Mouse (Mus musculus) erythroid progenitor cell, adult 5-6 weeks (primary cell): ENCODE data around the gene Higd1a. TPM values are rescaled to one million over a fixed set of nuclear protein-coding genes. Genes with fewer than 3 reads are reported as not detected.

Experiments
- ATAC-seq: replicated peaks from 2 replicates; pipeline ENCODE4 v1.8.0; 2016; ENCODE audit warnings: moderate number of reproducible peaks, mild to moderate bottlenecking, moderate TSS enrichment, inconsistent platforms; ENCODE audit not compliant: poor library complexity, low FRiP score, severe bottlenecking
- total RNA-seq, 2 experiments: library from RNA; stranded (forward) in 1 of 2; stranded (reverse) in 1 of 2; fragments of 150-400 nt in 1 of 2; fragments of 186-747, 209-891 nt in 1 of 2; gene quantifications; 2 replicates each; pipeline versions ENCODE4 v1.2.3 to v1.2.4; 2015 to 2017; ENCODE audit warnings: low replicate concordance in 2 of 2

Gene Higd1a
- total RNA-seq, 2 experiments from 2014 or later = 19.4 to 24.3 TPM

GRCm38 (mm10) chr9:121882015-121882457 is 23.9 kb upstream of the Higd1a start:
- no peak for ATAC-seq

GRCm38 (mm10) chr9:121881301-121881700 is 23.1 kb upstream of the Higd1a start:
- no peak for ATAC-seq

- ATAC-seq = no peak
Measured at GRCm38 (mm10) chr9:121880840-121881239, 22.7 kb upstream of the Higd1a start.

- ATAC-seq = peak; percentile 71
Measured at GRCm38 (mm10) chr9:121877052-121877740, 19.0 kb upstream of the Higd1a start.

GRCm38 (mm10) chr9:121873578-121873977 is 15.4 kb upstream of the Higd1a start:
- no peak for ATAC-seq

GRCm38 (mm10) chr9:121872062-121872683 is 14.0 kb upstream of the Higd1a start:
- no peak for ATAC-seq

- no peak for ATAC-seq
Measured at GRCm38 (mm10) chr9:121869973-121870515, 11.9 kb upstream of the Higd1a start.

GRCm38 (mm10) chr9:121869432-121869831 is 11.3 kb upstream of the Higd1a start:
- ATAC-seq = no peak

GRCm38 (mm10) chr9:121868236-121868635 is 10.1 kb upstream of the Higd1a start:
- ATAC-seq = no peak

GRCm38 (mm10) chr9:121867632-121868031 is 9.5 kb upstream of the Higd1a start:
- no peak for ATAC-seq

GRCm38 (mm10) chr9:121865425-121866008 is 7.4 kb upstream of the Higd1a start:
- no peak for ATAC-seq

GRCm38 (mm10) chr9:121864837-121865236 is 6.7 kb upstream of the Higd1a start:
- ATAC-seq = no peak

GRCm38 (mm10) chr9:121860921-121861320 is 2.8 kb upstream of the Higd1a start:
- ATAC-seq = no peak

- ATAC-seq = no peak
Measured at GRCm38 (mm10) chr9:121859345-121859744, 1.2 kb upstream of the Higd1a start.

GRCm38 (mm10) chr9:121857474-121858152 is 549 bp downstream of the Higd1a start:
- peak; percentile 92 for ATAC-seq

GRCm38 (mm10) chr9:121856649-121857416 is 1.3 kb downstream of the Higd1a start:
- ATAC-seq = peak; percentile 50

GRCm38 (mm10) chr9:121854246-121854645 is 3.9 kb downstream of the Higd1a start:
- ATAC-seq = no peak

GRCm38 (mm10) chr9:121847842-121848241 is 10.3 kb downstream of the Higd1a start:
- peak; percentile 47; the same call in 1 of the 2 replicates for ATAC-seq

GRCm38 (mm10) chr9:121847138-121847537 is 11.0 kb downstream of the Higd1a start:
- ATAC-seq = no peak
